Mouse (Mus musculus) C2C12 (cell line): ENCODE measurements around the gene Thap4.

ENCODE experiments used
- CEBPB ChIP-seq: IDR thresholded peaks from one replicate; pipeline ENCODE4 v1.6.1; 2011; ENCODE audit warnings: low read depth, mild to moderate bottlenecking, control low read depth, moderate library complexity
- CTCF ChIP-seq: IDR thresholded peaks from one replicate; pipeline ENCODE4 v1.5.1; 2011; ENCODE audit not compliant: control insufficient read depth, insufficient read depth, insufficient read length
- FOSL1 ChIP-seq: IDR thresholded peaks from one replicate; pipeline ENCODE4 v1.8.0; 2011; ENCODE audit warnings: mild to moderate bottlenecking, low read length; ENCODE audit not compliant: poor library complexity, insufficient read depth, severe bottlenecking
- MYOG ChIP-seq: IDR thresholded peaks from one replicate; pipeline ENCODE4 v1.6.1; 2011; ENCODE audit not compliant: control insufficient read depth, insufficient read length; ENCODE audit errors: extremely low read depth
- USF1 ChIP-seq: IDR thresholded peaks from one replicate; pipeline ENCODE4 v1.6.1; 2011; ENCODE audit warnings: low read depth, mild to moderate bottlenecking, control low read depth, moderate library complexity

DNA sequence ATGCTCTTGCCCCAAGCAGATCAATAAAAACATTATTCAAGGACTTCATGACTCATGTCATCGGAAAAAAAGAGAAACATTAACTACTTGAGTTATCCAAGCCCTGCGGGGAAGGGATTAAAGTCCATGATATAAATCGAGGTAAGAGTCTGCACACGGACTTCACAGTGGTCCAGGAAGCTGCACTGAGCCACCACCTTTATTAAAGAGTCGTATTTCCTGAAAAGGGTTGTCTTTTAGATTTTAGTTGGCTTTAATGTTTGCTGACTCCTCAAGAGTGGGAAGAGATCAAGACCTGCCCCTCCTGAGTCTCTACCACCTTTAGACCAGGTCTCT is 97.7 kb downstream of the Thap4 start:
- TF ChIP-seq FOSL1, result no peak
- TF ChIP-seq CTCF, result no peak
- TF ChIP-seq USF1, result no peak
- TF ChIP-seq CEBPB, result no peak
- TF ChIP-seq MYOG, result no peak
